Mouse (Mus musculus) bone marrow, adult 2 months (tissue): ENCODE measurements at regions not wholly inside any gene's neighbourhood (a gene's known extent, or its start where the extent isn't known, plus 50 kb on each side); places are given as distances from the start of the nearest gene placed in this dataset.

Source experiments
- CTCF ChIP-seq: fragments of 200-500 bp; IDR thresholded peaks from 2 replicates; pipeline ENCODE4 v1.5.1; 2011; ENCODE audit warnings: low read length, control low read depth; ENCODE audit not compliant: control insufficient read depth, insufficient read depth
- POLR2A ChIP-seq: fragments of 200-500 bp; IDR thresholded peaks from 2 replicates; pipeline ENCODE4 v1.6.1; 2011; ENCODE audit warnings: low read depth, mild to moderate bottlenecking, control low read depth, low read length, borderline replicate concordance; ENCODE audit not compliant: control insufficient read depth

- TF ChIP-seq POLR2A (no peak), CTCF (no peak)
Observed at GRCm38 (mm10) chr16:76540964-76541363, 167.3 kb upstream of the Nrip1 start.
